Mouse (Mus musculus) stomach, embryonic 14.5 days (tissue): ENCODE results near the gene Bicral. TPM values are rescaled to one million over a fixed set of nuclear protein-coding genes. Genes with fewer than 3 reads are reported as not detected.

Experiments used
- polyA plus RNA-seq: library from polyadenylated mRNA; unstranded; fragments of >200 nt; fragmentation: Nextera tagmentation; extraction: Ambion mirVana; gene quantifications from 2 replicates; pipeline ENCODE4 v1.2.1, GENCODE M21; 2014

The Bicral gene
- polyA plus RNA-seq, 1 experiment from 2014 or later: 6.6 TPM

Other genes with a start within 250 kb of the Bicral start
- 37.6 and 45.2 TPM in 2 replicates for gene Ptk7, start 229.0 kb downstream of the Bicral start, polyA plus RNA-seq
- gene Klc4, start 212.5 kb downstream of the Bicral start, polyA plus RNA-seq: 31.0 and 32.3 TPM in 2 replicates
- 99.2 and 104 TPM in 2 replicates for gene Mrpl2, start 212.3 kb downstream of the Bicral start, polyA plus RNA-seq
- 45.9 and 47.2 TPM in 2 replicates for gene Cul7, start 208.1 kb downstream of the Bicral start, polyA plus RNA-seq
- 52.3 and 53.5 TPM in 2 replicates for gene Rrp36, start 184.1 kb downstream of the Bicral start, polyA plus RNA-seq
- 152 and 162 TPM in 2 replicates for gene Mea1, start 179.7 kb downstream of the Bicral start, polyA plus RNA-seq
- gene Klhdc3, start 177.6 kb downstream of the Bicral start, polyA plus RNA-seq: 101 and 105 TPM in 2 replicates
- 77.5 and 82.8 TPM in 2 replicates for gene Ppp2r5d, start 153.4 kb downstream of the Bicral start, polyA plus RNA-seq
- gene Pex6, start 147.0 kb downstream of the Bicral start, polyA plus RNA-seq: 18.6 and 18.8 TPM in 2 replicates
- 0.33 and 0.67 TPM in 2 replicates for gene Gnmt, start 129.3 kb downstream of the Bicral start, polyA plus RNA-seq
- 68.3 and 68.4 TPM in 2 replicates for gene Cnpy3, start 106.3 kb downstream of the Bicral start, polyA plus RNA-seq
- 0.59 and 0.77 TPM in 2 replicates for gene Ptcra, start 94.8 kb downstream of the Bicral start, polyA plus RNA-seq
- gene 2310039H08Rik, start 85.8 kb downstream of the Bicral start, polyA plus RNA-seq: 79.1 and 84.9 TPM in 2 replicates
- gene Rpl7l1, start 75.8 kb downstream of the Bicral start, polyA plus RNA-seq: 139 and 149 TPM in 2 replicates
- gene Tbcc, start 32.2 kb upstream of the Bicral start, polyA plus RNA-seq: 52.6 and 54.3 TPM in 2 replicates
- not detected in 2 replicates for gene Prph2, start 52.0 kb upstream of the Bicral start, polyA plus RNA-seq
- 23.3 and 24.5 TPM in 2 replicates for gene Ubr2, start 152.1 kb upstream of the Bicral start, polyA plus RNA-seq